Mouse (Mus musculus): ENCODE measurements around the gene Gmnn. TPM values are rescaled to one million over a fixed set of nuclear protein-coding genes. Genes with fewer than 3 reads are reported as not detected.

Gene Gmnn
- polyA plus RNA-seq, 2 experiments, result 43.0 to 83.6 TPM

DNA sequence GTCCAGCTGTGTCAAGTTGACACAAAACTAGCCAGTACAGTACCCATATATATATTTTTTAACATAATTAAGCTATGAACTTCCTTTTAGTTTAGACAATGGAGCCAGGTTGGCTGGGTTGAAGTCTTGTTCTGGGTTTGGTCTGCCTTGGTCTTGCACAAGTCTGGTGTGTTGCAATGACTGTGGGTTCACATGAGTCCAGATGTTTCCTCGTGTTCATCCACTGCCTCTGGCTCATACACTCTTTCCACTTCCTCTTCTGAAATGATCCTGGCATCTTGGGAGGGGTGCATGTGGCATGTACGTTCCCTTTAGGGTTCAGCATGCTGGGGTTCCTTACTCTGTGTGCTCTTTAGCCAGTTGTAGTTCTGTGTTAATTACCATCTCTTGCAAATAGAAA lies 29.6 kb upstream of the Gmnn start:
- Histone ChIP-seq H3K9me3 (ENCODE audit: control insufficient read depth, low read length) (no peaks in the 10 kb centered on the region), H3K4me2 (replicated peaks; ENCODE audit: low read depth, low read length, severe bottlenecking) (no peak overlapping the region), H3K36me3 (ENCODE audit: control insufficient read depth, insufficient read depth, low read length) (no peaks in the 10 kb centered on the region), H3K9ac (ENCODE audit: low read depth, low read length, severe bottlenecking) (no peak overlapping the region), H3K4me1 (ENCODE audit: control insufficient read depth, insufficient read depth, low read length) (no peaks in the 10 kb centered on the region), H3K27ac (replicated peaks; ENCODE audit: low read depth, low read length) (no peak overlapping the region), H3K27me3 (ENCODE audit: control insufficient read depth, insufficient read depth, low read length) (no peaks in the 10 kb centered on the region), H3K4me3 (replicated peaks; ENCODE audit: low read length) (no peak overlapping the region)
- no peak for TF ChIP-seq POLR2A (IDR thresholded peaks at IDR 0.05; ENCODE audit: borderline replicate concordance, extremely low read depth, insufficient read depth, insufficient read length)
- 82% methylated on average over 2 of the region's 2 CpGs for WGBS
- ATAC-seq (ENCODE audit: low FRiP score, low read depth) (no peak), DNase-seq (ENCODE audit: low spot score) (no peak)

DNA sequence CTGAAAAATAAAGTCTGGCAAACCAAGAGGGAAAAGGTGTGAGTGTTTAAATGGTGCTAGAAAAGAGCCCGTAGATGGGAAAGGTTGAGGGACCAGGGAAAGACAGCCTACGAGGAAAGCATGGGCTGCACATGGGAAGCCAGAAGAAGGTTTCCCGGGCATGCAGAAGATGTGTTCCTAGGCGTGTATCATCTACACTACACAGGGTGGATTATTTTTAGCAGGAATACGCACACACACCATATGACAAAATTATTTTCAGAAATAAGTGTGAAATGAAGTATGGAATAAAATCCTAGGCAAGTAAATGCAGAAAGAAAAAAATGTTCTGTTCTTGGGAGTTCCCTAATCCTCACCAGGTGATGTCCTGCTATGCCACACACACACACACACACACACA lies 25.8 kb upstream of the Gmnn start:
- H3K4me2 ChIP-seq (replicated peaks; ENCODE audit: low read depth, low read length, severe bottlenecking), result no peak overlapping the region
- no peak for TF ChIP-seq POLR2A (IDR thresholded peaks at IDR 0.05; ENCODE audit: borderline replicate concordance, extremely low read depth, insufficient read depth, insufficient read length)
- 85% methylated on average over 5 of the region's 5 CpGs for WGBS
- no peak for DNase-seq (ENCODE audit: low spot score)
- H3K36me3 ChIP-seq (ENCODE audit: control insufficient read depth, insufficient read depth, low read length), result no peaks in the 10 kb centered on the region
- ATAC-seq (ENCODE audit: low FRiP score, low read depth), result no peak
- H3K27me3 ChIP-seq (ENCODE audit: control insufficient read depth, insufficient read depth, low read length), result no peaks in the 10 kb centered on the region
- no peaks in the 10 kb centered on the region for H3K9me3 ChIP-seq (ENCODE audit: control insufficient read depth, low read length)
- H3K9ac ChIP-seq (ENCODE audit: low read depth, low read length, severe bottlenecking), result no peak overlapping the region
- H3K4me1 ChIP-seq (ENCODE audit: control insufficient read depth, insufficient read depth, low read length), result no peaks in the 10 kb centered on the region
- no peak overlapping the region for H3K27ac ChIP-seq (replicated peaks; ENCODE audit: low read depth, low read length)
- H3K4me3 ChIP-seq (replicated peaks; ENCODE audit: low read length), result no peak overlapping the region

DNA sequence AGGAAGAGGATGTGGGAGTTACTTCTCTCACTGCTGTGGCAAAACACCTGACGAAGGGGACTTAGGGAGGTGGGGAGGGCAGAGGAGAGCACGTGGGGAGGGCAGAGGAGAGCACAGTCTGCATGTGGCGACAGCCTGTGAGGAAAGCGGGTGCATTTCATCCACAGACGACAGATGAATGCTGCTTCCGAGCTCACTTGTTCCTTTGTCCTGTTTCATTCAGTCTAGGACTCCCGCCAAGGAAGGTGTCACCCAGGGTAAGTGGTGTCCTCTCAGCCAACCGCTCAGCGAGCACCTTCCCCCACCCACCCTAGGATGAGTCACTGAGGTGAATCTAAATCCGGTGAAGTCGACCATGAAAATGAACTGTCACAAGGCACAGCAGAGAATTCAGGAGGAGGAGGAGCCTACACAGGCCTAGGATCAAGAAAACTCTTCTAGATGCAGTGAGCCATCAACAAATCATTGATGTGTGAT lies 24.3 kb upstream of the Gmnn start:
- Histone ChIP-seq H3K9ac (ENCODE audit: low read depth, low read length, severe bottlenecking) (no peak overlapping the region), H3K9me3 (ENCODE audit: control insufficient read depth, low read length) (no peaks in the 10 kb centered on the region), H3K4me2 (replicated peaks; ENCODE audit: low read depth, low read length, severe bottlenecking) (no peak overlapping the region), H3K27ac (replicated peaks; ENCODE audit: low read depth, low read length) (no peak overlapping the region), H3K4me3 (replicated peaks; ENCODE audit: low read length) (no peak overlapping the region), H3K4me1 (ENCODE audit: control insufficient read depth, insufficient read depth, low read length) (no peaks in the 10 kb centered on the region), H3K36me3 (ENCODE audit: control insufficient read depth, insufficient read depth, low read length) (no peaks in the 10 kb centered on the region), H3K27me3 (ENCODE audit: control insufficient read depth, insufficient read depth, low read length) (no peaks in the 10 kb centered on the region)
- ATAC-seq (ENCODE audit: low FRiP score, low read depth) (no peak), DNase-seq (ENCODE audit: low spot score) (no peak)
- no peak for TF ChIP-seq POLR2A (IDR thresholded peaks at IDR 0.05; ENCODE audit: borderline replicate concordance, extremely low read depth, insufficient read depth, insufficient read length)
- WGBS, result 62% methylated on average over 11 of the region's 11 CpGs

DNA sequence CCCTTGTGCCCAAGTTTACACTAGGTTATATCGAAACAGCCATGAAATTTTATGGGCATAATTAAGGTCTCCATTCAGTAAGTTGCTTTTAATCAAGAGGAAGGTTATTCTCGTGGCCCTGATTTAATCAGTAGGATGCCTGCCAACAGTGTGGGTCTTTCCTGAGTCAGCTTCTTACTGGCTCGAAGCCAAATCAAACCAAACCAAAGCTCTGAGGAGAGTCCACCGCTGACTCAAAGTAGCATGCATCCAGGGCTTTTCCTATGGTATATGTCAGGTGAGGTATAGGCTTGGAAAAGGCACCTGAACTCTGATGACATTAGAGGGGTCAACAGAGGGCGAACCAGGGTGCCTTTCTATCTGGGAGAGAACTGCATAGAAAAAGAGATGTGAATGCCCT lies 20.2 kb upstream of the Gmnn start:
- Histone ChIP-seq H3K9ac (ENCODE audit: low read depth, low read length, severe bottlenecking) (no peak overlapping the region), H3K4me3 (replicated peaks; ENCODE audit: low read length) (no peak overlapping the region), H3K4me2 (replicated peaks; ENCODE audit: low read depth, low read length, severe bottlenecking) (no peak overlapping the region), H3K27ac (replicated peaks; ENCODE audit: low read depth, low read length) (no peak overlapping the region), H3K27me3 (ENCODE audit: control insufficient read depth, insufficient read depth, low read length) (no peaks in the 10 kb centered on the region), H3K36me3 (ENCODE audit: control insufficient read depth, insufficient read depth, low read length) (no peaks in the 10 kb centered on the region), H3K4me1 (ENCODE audit: control insufficient read depth, insufficient read depth, low read length) (no peaks in the 10 kb centered on the region), H3K9me3 (ENCODE audit: control insufficient read depth, low read length) (no peaks in the 10 kb centered on the region)
- DNase-seq (ENCODE audit: low spot score), result peak; percentile 17
- no peak for ATAC-seq (ENCODE audit: low FRiP score, low read depth)
- WGBS, result 54% methylated on average over 5 of the region's 5 CpGs
- TF ChIP-seq POLR2A (IDR thresholded peaks at IDR 0.05; ENCODE audit: borderline replicate concordance, extremely low read depth, insufficient read depth, insufficient read length), result no peak

DNA sequence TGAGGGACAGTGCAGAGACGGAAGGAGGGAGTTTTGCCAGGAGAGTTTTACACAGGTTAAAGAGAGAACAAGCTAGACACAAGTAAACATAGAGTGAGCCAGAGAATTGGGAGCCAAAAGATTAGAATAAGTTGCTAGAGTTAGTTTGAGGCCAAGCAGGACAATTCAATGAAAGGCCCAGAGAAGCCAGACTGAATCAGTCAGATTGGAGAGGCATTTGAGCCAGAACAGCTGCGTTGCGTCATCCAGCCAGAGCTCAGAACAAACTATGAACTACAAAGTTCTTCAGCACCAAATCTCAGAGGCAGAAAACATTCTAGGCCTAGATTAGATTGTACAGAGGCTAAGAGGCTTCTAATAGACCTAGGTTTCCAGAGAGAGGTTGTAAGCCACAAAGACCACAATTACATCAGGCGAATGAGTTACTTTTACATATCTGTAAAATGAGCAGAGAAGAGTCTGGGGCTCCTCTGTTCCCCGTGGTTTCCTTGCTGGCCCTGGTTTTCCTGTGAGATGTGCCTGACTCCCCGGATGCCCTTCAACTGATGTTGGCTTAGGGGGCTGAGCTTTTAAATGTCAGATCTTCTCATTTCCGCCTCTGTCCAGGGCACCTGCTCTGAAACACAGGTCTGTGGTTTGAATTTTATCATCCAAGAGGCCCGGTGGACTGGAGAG lies 17.1 kb upstream of the Gmnn start:
- H3K4me3 ChIP-seq (replicated peaks; ENCODE audit: low read length), result no peak overlapping the region
- TF ChIP-seq POLR2A (IDR thresholded peaks at IDR 0.05; ENCODE audit: borderline replicate concordance, extremely low read depth, insufficient read depth, insufficient read length), result no peak
- no peak overlapping the region for H3K27ac ChIP-seq (replicated peaks; ENCODE audit: low read depth, low read length)
- DNase-seq (ENCODE audit: low spot score), result no peak
- no peaks in the 10 kb centered on the region for H3K27me3 ChIP-seq (ENCODE audit: control insufficient read depth, insufficient read depth, low read length)
- H3K9ac ChIP-seq (ENCODE audit: low read depth, low read length, severe bottlenecking), result no peak overlapping the region
- 76% methylated on average over 8 of the region's 8 CpGs for WGBS
- H3K4me1 ChIP-seq (ENCODE audit: control insufficient read depth, insufficient read depth, low read length), result no peaks in the 10 kb centered on the region
- no peak overlapping the region for H3K4me2 ChIP-seq (replicated peaks; ENCODE audit: low read depth, low read length, severe bottlenecking)
- no peak for ATAC-seq (ENCODE audit: low FRiP score, low read depth)
- H3K9me3 ChIP-seq (ENCODE audit: control insufficient read depth, low read length), result no peaks in the 10 kb centered on the region
- no peaks in the 10 kb centered on the region for H3K36me3 ChIP-seq (ENCODE audit: control insufficient read depth, insufficient read depth, low read length)
